In genomic region chr14:33719651-33720050, GRCm38 (mm10) we compare ENCODE assay signal across 21 mouse cellular contexts.
DNase-seq lines count a peak whose midpoint lies in the region; TF ChIP-seq lines count a peak whose summit lies in the region.
"Had no signal": no experiment of that assay in that cellular context is flagged by ENCODE, and none has a peak within 500 bp of the region (broad histone marks: within the 10 kb centered on the region; RNA-seq: fewer than 3 reads in every experiment).

No protein-coding gene starts in this region.

- H3K27me3 ChIP-seq in kidney, adult 2 months (replicated peaks; ENCODE audit: control insufficient read depth, insufficient read depth, low read length), result no peaks in the 10 kb centered on the region
- H3K27me3 ChIP-seq: CH12.LX; embryonic facial prominence, embryonic 12.5 days; forebrain, embryonic 13.5 days; forebrain, embryonic 15.5 days had no signal

- no peak for TF ChIP-seq POLR2A in kidney, adult 2 months (IDR thresholded peaks at IDR 0.05; ENCODE audit: low read depth, low read length)

- H3K36me3 ChIP-seq in kidney, adult 2 months (ENCODE audit: control insufficient read depth, insufficient read depth, low read length), result no peaks in the 10 kb centered on the region
- H3K36me3 ChIP-seq: embryonic facial prominence, embryonic 10.5 days; embryonic facial prominence, embryonic 12.5 days; forebrain, embryonic 15.5 days; G1E had no signal

- peak; percentile 92 for DNase-seq in heart, adult 11 months
- no peak for DNase-seq in heart, postnatal 14 days
- DNase-seq in heart, adult 8-10 months (ENCODE audit: low spot score), result peak; percentile 19
- DNase-seq in heart, postnatal 10 days, result no peak
- DNase-seq in kidney, adult 2 months, result peak; percentile 50
- no peak for DNase-seq in kidney, postnatal 4 days
- DNase-seq: adrenal gland, adult 8-10 months; adrenal gland, postnatal 14 days; adrenal gland, postnatal 36 days; B cell, adult 2 months; cerebellum, adult 11-12 months; cerebellum, adult 2 months; cerebellum, adult 9-10 months; cerebellum, postnatal 10 days; cerebellum, postnatal 25 days had no signal

- peak overlapping the region; percentile 74 for H3K27ac ChIP-seq in kidney, adult 2 months (ENCODE audit: insufficient read depth, low read depth, low read length)
- H3K27ac ChIP-seq: embryonic facial prominence, embryonic 10.5 days; embryonic facial prominence, embryonic 12.5 days; forebrain, embryonic 13.5 days; forebrain, embryonic 15.5 days had no signal

- WGBS in kidney, adult 2 months, result 63% methylated on average over 6 of the region's 6 CpGs

- no peaks in the 10 kb centered on the region for H3K4me1 ChIP-seq in kidney, adult 2 months (ENCODE audit: control insufficient read depth, insufficient read depth, low read length)
- H3K4me1 ChIP-seq: embryonic facial prominence, embryonic 12.5 days; forebrain, embryonic 13.5 days; forebrain, embryonic 15.5 days had no signal

- intact Hi-C loops in heart, postnatal 14 days (cut with DNase I), result no loop called here
- intact Hi-C loops in heart, postnatal 10 days (cut with DNase I), result no loop called here

- TF ChIP-seq CTCF in kidney, adult 2 months (conservative IDR thresholded peaks at IDR 0.05; ENCODE audit: insufficient read depth, insufficient read length, low read depth, low read length), result no peak

- no peak overlapping the region for H3K4me3 ChIP-seq in kidney, adult 2 months (ENCODE audit: insufficient read depth, low read depth, low read length)
- H3K4me3 ChIP-seq: embryonic facial prominence, embryonic 10.5 days; embryonic facial prominence, embryonic 12.5 days; forebrain, embryonic 13.5 days; forebrain, embryonic 15.5 days had no signal

Comparison
In these comparisons a context has a peak if more than half of its experiments do, and no peak if none do; other contexts are left out.
1. DNase-seq: peak in heart, adult 11 months (single experiment), heart, adult 8-10 months (single experiment) and kidney, adult 2 months (single experiment); none in heart, postnatal 14 days (0 of 2), heart, postnatal 10 days (0 of 2) and kidney, postnatal 4 days (0 of 2).